Mouse (Mus musculus) stomach, embryonic 16.5 days (tissue): ENCODE measurements around the gene Vsx1. TPM values are rescaled to one million over a fixed set of nuclear protein-coding genes. Genes with fewer than 3 reads are reported as not detected.

Source experiments
- ATAC-seq: fragments of 200-750 bp; cut with Nextera tagmentation; 2 replicates; pipeline ENCODE4 v1.8.0; 2017; ENCODE audit warnings: moderate number of reproducible peaks, moderate TSS enrichment; ENCODE audit not compliant: insufficient read depth, low FRiP score
- H3K27ac ChIP-seq: fragments of 300-500 bp; sonication (generic); 2 replicates; pipeline ENCODE4 v1.5.1; 2014; ENCODE audit warnings: low read length
- H3K27me3 ChIP-seq: fragments of 300-500 bp; sonication (generic); 2 replicates; pipeline ENCODE4 v1.6.1; 2014; ENCODE audit warnings: low read length, control low read depth, mixed read lengths; ENCODE audit not compliant: control insufficient read depth, insufficient read depth
- H3K36me3 ChIP-seq: fragments of 300-500 bp; sonication (generic); 2 replicates; pipeline ENCODE4 v1.6.1; 2014; ENCODE audit warnings: low read length; ENCODE audit not compliant: control insufficient read depth, insufficient read depth
- H3K4me1 ChIP-seq: fragments of 300-500 bp; sonication (generic); 2 replicates; pipeline ENCODE4 v1.6.1; 2014; ENCODE audit warnings: low read length, control low read depth, mixed read lengths; ENCODE audit not compliant: control insufficient read depth, insufficient read depth
- H3K4me2 ChIP-seq: fragments of 300-500 bp; sonication (generic); 2 replicates; pipeline ENCODE4 v1.6.1; 2014; ENCODE audit warnings: low read depth, low read length, mixed read lengths
- H3K4me3 ChIP-seq: fragments of 300-500 bp; sonication (generic); replicated peaks from 2 replicates; pipeline ENCODE4 v1.5.1; 2014; ENCODE audit warnings: mild to moderate bottlenecking, low read length
- H3K9ac ChIP-seq: fragments of 300-500 bp; sonication (generic); 2 replicates; pipeline ENCODE4 v1.6.1; 2014; ENCODE audit warnings: low read length
- H3K9me3 ChIP-seq: fragments of 300-500 bp; sonication (generic); replicated peaks from 2 replicates; pipeline ENCODE4 v1.6.1; 2016; ENCODE audit warnings: low read length, control low read depth; ENCODE audit not compliant: control insufficient read depth
- WGBS: fragments of 180-500 bp; shearing (Covaris S2); extraction: QIAGEN DNeasy Blood & Tissue Kit; methylation state at CpG from one replicate; pipeline ENCODE4 v1.1.7; 2014; 5-methylcytosine and 5-hydroxymethylcytosine counted together
- polyA plus RNA-seq: library from polyadenylated mRNA; unstranded; fragments of >200 nt; fragmentation: Nextera tagmentation; extraction: Ambion mirVana; gene quantifications from 2 replicates; pipeline ENCODE4 v1.2.1, GENCODE M21; 2015

Gene Vsx1
- polyA plus RNA-seq, 1 experiment from 2014 or later = not detected

DNA sequence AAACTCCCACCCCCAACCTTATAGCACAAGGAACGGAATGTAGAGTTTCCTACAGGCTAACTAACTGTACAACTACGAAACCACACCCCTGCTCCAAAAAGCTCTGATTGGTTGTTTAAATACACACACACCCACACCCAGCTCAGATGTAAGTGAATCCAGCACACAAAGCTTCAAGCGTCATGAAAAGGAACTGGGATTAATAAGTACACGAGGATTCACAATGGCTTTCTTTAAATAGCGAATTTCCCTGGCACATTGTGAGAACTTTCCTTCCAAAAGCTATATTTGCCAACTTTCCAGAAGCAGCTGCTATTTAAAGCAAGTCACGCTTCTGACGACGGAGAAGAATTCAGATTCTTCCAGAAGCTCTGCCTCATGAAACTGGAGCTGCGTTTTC lies 25.9 kb downstream of the Vsx1 start:
- ATAC-seq = peak; percentile 42; the same call in 1 of the 2 replicates
- H3K36me3 ChIP-seq = no peaks in the 10 kb centered on the region
- no peak overlapping the region for H3K4me3 ChIP-seq
- H3K9ac ChIP-seq = no peak overlapping the region
- 32% methylated on average over 9 of the region's 9 CpGs for WGBS
- H3K27ac ChIP-seq = peak overlapping the region; percentile 68
- H3K27me3 ChIP-seq = no peaks in the 10 kb centered on the region
- peak overlapping the region; percentile 3; the same call in 1 of the 2 replicates for H3K4me2 ChIP-seq
- peaks cover 25% of the 10 kb centered on the region for H3K4me1 ChIP-seq
- no peaks in the 10 kb centered on the region for H3K9me3 ChIP-seq

DNA sequence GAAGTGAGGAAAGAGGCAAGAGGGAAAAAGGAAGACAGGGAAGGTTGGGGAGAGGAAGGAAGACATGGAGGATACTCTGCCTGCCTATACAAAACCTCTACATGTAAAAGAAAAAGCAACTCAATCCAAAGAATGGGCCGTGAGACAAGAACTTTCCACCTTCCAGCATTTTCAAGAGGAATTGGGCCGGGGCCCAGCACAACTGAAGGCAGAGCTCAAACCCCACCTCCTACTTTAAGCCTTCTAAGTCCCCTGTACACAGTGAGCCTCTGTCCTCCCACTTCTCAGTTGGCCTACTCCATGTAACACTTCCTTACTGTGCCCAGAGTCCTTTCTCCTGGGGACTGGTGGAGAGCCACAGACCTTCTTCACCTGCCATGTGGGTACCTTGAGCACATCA lies 27.2 kb downstream of the Vsx1 start:
- Histone ChIP-seq H3K27ac (no peak overlapping the region), H3K9me3 (0 out of 2 replicates have a peak, but pooled peaks cover 3% of the 10 kb centered on the region), H3K4me1 (peaks cover 21% of the 10 kb centered on the region), H3K4me3 (no peak overlapping the region), H3K4me2 (no peak overlapping the region), H3K9ac (no peak overlapping the region), H3K36me3 (no peaks in the 10 kb centered on the region), H3K27me3 (no peaks in the 10 kb centered on the region)
- WGBS = 69% methylated on average over 2 of the region's 2 CpGs
- ATAC-seq = no peak

DNA sequence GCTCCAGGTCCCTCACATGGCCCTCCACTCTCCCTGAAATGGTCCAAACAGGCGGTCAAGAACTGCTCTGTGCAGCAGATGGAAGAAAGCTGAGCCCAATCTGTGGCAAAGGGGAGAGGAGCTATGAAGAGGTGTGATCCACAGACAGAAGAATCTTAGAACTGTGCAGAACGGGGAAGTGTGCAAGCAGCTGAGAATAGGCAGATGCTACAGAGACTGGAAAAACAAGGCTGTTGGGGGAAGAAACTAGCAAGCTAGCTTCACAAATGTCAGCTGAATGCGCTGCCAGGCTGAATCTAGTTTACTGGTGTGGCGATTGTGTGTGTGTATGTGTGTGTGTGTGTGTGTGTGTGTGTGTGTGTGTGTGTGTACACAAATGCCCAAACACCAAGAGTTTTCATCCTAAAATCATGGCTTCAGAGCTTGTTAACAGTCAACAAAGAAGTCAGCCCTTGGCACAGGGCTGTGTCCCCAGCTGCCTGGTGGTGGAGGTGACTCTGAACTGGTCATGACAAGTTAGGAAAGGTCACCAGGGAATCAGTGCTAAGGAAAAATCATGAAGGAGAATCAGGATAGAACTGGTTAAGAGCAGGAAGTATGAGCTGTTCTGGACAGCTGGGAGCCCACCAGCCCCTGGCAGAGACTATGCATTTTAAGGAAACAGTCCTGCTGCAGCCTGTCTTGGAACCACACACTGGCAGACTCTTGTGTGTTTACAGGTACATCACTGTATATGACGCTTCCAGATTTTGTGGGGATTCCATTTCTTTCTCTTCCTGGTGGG lies 28.3 kb downstream of the Vsx1 start:
- 0 out of 2 replicates have a peak, but pooled peaks cover 3% of the 10 kb centered on the region for H3K9me3 ChIP-seq
- no peak overlapping the region for H3K4me2 ChIP-seq
- H3K9ac ChIP-seq = no peak overlapping the region
- no peak for ATAC-seq
- WGBS = 69% methylated on average over 5 of the region's 5 CpGs
- H3K27ac ChIP-seq = no peak overlapping the region
- H3K27me3 ChIP-seq = no peaks in the 10 kb centered on the region
- no peaks in the 10 kb centered on the region for H3K36me3 ChIP-seq
- H3K4me1 ChIP-seq = peaks cover 14% of the 10 kb centered on the region; the same call in 1 of the 2 replicates
- H3K4me3 ChIP-seq = no peak overlapping the region

DNA sequence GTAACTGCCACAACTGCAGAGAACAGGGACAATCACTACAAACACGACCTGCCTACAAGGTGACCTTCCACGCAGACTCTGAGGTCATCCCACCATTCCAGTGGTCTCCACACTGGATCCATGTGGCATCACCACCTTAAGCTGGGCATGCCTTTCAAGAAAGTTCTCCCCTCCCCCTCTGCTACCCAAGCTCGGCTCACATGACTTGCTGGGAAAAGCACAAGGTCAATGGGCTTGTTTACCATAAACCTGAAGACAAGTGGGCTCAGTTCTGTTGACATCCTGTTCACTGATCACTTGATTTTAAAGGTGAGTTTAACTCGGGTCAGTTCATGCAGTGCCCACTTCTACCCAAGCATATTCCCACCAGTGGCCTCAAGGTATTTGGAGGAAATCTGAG lies 29.1 kb downstream of the Vsx1 start:
- Histone ChIP-seq H3K9ac (no peak overlapping the region), H3K4me1 (peaks cover 6% of the 10 kb centered on the region; the same call in 1 of the 2 replicates), H3K27ac (no peak overlapping the region), H3K4me3 (no peak overlapping the region), H3K36me3 (no peaks in the 10 kb centered on the region), H3K4me2 (no peak overlapping the region), H3K9me3 (0 out of 2 replicates have a peak, but pooled peaks cover 3% of the 10 kb centered on the region), H3K27me3 (no peaks in the 10 kb centered on the region)
- no peak for ATAC-seq
- 42% methylated on average over 4 of the region's 4 CpGs for WGBS

DNA sequence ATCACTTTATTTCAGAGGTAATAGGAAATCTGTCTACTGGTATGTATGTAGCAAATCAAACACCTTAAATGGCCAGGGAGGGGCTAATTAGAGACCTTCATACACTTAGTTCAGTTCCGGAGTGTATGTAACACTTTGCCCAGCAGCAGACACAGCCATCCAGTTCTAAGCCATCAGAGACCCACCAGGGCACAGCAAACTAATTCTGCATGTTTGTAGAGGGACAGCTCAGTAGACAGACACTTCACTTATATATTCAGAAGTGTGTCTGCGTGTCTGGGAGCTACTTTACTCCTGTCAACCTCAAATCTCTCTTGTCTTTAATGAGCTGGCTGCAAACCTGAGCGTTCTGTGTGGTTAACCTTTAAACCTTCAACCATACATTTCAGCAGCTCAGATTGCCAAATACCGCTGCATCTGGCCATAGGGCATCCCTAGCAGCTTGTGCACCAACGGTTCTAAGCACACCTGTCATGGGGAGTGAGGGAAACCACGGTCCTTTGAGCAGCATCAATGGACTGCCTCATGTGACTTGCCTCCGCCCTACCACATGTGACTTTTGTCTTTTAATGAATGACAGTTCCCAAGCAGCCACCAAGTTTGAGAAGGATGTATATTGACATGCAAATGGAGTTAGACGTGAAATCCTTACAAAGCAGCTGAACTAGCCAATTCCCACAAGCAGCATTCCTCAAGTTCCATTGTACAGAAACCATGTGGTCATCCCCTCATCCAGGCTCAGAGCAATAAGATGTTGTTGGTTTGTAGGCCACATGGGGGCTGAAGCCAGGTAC lies 32.0 kb downstream of the Vsx1 start:
- no peak overlapping the region for H3K9ac ChIP-seq
- no peaks in the 10 kb centered on the region for H3K27me3 ChIP-seq
- 0 out of 2 replicates have a peak, but pooled peaks cover 3% of the 10 kb centered on the region for H3K9me3 ChIP-seq
- ATAC-seq = no peak
- no peak overlapping the region for H3K27ac ChIP-seq
- H3K36me3 ChIP-seq = no peaks in the 10 kb centered on the region
- H3K4me1 ChIP-seq = no peaks in the 10 kb centered on the region
- no peak overlapping the region for H3K4me3 ChIP-seq
- 58% methylated on average over 8 of the region's 8 CpGs for WGBS
- no peak overlapping the region for H3K4me2 ChIP-seq

DNA sequence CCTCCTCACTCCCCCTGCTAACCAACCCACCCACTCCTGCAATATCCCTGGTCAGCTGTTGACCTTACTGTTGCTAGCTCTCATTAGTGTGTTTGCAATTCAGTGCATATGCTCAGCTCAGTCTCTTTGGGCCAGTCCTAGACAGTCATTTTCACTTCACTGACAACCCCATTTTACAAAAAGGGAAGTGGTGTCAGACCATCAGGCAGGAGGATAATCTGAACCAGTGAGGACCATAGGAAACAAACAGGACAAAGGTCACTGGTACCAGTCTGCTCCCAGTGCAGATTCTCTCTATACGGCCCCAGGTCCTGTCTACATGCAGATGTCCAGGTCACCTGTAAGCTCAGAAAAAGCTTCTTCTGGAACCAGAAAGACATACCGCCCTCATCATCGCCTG lies 33.0 kb downstream of the Vsx1 start:
- H3K36me3 ChIP-seq = no peaks in the 10 kb centered on the region
- 94% methylated on average over 3 of the region's 3 CpGs for WGBS
- ATAC-seq = no peak
- 0 out of 2 replicates have a peak, but pooled peaks cover 3% of the 10 kb centered on the region for H3K9me3 ChIP-seq
- H3K4me2 ChIP-seq = no peak overlapping the region
- no peak overlapping the region for H3K4me3 ChIP-seq
- H3K27ac ChIP-seq = no peak overlapping the region
- no peak overlapping the region for H3K9ac ChIP-seq
- H3K27me3 ChIP-seq = no peaks in the 10 kb centered on the region
- H3K4me1 ChIP-seq = no peaks in the 10 kb centered on the region

DNA sequence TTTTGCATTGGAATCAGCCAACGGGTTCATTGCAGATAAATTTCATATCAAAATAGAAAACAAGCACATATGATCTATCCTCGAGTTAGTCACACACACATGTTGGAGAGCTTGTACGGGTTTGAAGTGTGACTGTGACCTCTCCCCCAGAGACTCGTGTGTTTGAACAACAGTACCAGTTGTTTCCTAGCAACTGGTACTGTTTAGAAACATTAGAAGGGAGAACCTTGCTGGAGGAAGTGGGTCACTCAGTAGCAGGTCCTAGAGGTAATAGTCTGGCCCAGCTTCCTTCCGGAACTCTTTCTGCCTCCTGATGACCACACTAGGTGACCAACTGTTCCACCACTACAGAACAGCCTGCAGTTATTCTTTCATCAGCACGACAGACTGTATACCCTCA lies 33.9 kb downstream of the Vsx1 start:
- no peak for ATAC-seq
- Histone ChIP-seq H3K4me1 (no peaks in the 10 kb centered on the region; the same call in none of the 2 replicates), H3K36me3 (no peaks in the 10 kb centered on the region), H3K27ac (no peak overlapping the region), H3K9ac (no peak overlapping the region), H3K4me2 (no peak overlapping the region), H3K4me3 (no peak overlapping the region), H3K27me3 (no peaks in the 10 kb centered on the region), H3K9me3 (0 out of 2 replicates have a peak, but pooled peaks cover 3% of the 10 kb centered on the region)
- WGBS = 67% methylated on average over 6 of the region's 6 CpGs

DNA sequence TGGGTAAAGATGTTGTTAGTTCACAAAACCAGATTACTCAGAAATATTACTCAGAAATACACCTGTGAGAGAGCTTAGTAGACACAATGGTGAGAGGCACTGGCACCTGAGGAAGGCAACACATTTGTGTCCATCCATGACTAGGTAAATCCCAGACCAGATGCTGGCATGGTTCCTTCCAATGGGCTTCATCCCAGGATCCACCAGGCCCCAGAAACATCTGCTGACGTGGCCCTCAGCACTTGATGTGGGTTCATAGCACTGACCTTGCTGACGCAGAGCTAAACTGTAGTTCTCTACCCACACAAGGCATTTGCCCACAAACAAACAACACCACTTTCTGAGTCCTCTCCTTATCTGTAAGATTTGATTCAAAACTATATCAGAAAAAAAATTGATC lies 34.3 kb downstream of the Vsx1 start:
- Histone ChIP-seq H3K36me3 (no peaks in the 10 kb centered on the region), H3K9ac (no peak overlapping the region), H3K27me3 (no peaks in the 10 kb centered on the region), H3K9me3 (0 out of 2 replicates have a peak, but pooled peaks cover 3% of the 10 kb centered on the region), H3K4me1 (no peaks in the 10 kb centered on the region; the same call in none of the 2 replicates), H3K4me3 (no peak overlapping the region), H3K4me2 (no peak overlapping the region), H3K27ac (no peak overlapping the region)
- ATAC-seq = no peak
- WGBS = 84% methylated on average over 2 of the region's 2 CpGs

DNA sequence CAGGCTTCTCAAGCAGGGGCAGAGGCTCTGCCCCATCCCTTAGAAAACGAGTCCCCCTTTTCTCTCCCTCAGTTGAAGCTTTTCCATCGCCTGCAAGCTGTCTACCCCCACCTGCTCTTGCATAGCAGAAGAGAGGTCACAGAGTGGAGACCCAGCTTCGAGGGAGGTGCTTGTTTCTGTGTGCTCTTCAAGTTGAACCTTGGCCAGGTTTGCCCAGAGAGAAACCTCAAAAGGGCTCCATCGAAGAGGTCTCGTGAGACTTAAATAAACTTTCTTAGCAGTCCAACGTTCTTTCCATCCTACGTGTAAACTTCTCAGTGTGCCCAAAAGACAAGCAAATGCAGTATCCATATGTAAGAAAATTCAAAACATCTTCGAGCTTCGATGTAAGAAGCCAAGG lies 37.8 kb downstream of the Vsx1 start:
- peak; percentile 35; the same call in 1 of the 2 replicates for ATAC-seq
- no peak overlapping the region for H3K4me3 ChIP-seq
- no peaks in the 10 kb centered on the region for H3K36me3 ChIP-seq
- H3K4me1 ChIP-seq = peaks cover 4% of the 10 kb centered on the region
- no peaks in the 10 kb centered on the region for H3K27me3 ChIP-seq
- H3K27ac ChIP-seq = peak overlapping the region; percentile 77
- WGBS = 40% methylated on average over 9 of the region's 9 CpGs
- H3K9ac ChIP-seq = no peak overlapping the region
- H3K9me3 ChIP-seq = no peaks in the 10 kb centered on the region
- no peak overlapping the region for H3K4me2 ChIP-seq
